Mouse (Mus musculus): ENCODE data around the gene 1110017D15Rik. TPM values are rescaled to one million over a fixed set of nuclear protein-coding genes. Genes with fewer than 3 reads are reported as not detected.

Gene 1110017D15Rik
- polyA plus RNA-seq, 1 experiment from 2014 or later, result 3.7 TPM

GRCm38 (mm10) chr4:41532420-41532819 is 15.3 kb upstream of the 1110017D15Rik start:
- ATAC-seq (ENCODE audit: insufficient number of reproducible peaks, insufficient read depth, low FRiP score, low TSS enrichment), result no peak
- H3K9me3 ChIP-seq, result no peaks in the 10 kb centered on the region
- 22% methylated on average over 6 of the region's 6 CpGs for WGBS

GRCm38 (mm10) chr4:41527996-41528395 is 10.9 kb upstream of the 1110017D15Rik start:
- H3K4me1 ChIP-seq, result peaks cover 7% of the 10 kb centered on the region; the same call in 1 of the 2 replicates
- no peak overlapping the region for H3K4me2 ChIP-seq (replicated peaks)
- H3K9ac ChIP-seq, result no peak overlapping the region
- peaks cover 6% of the 10 kb centered on the region; the same call in 1 of the 2 replicates for H3K27me3 ChIP-seq
- no peaks in the 10 kb centered on the region for H3K9me3 ChIP-seq
- no peak for ATAC-seq (ENCODE audit: insufficient number of reproducible peaks, insufficient read depth, low FRiP score, low TSS enrichment)
- no peak overlapping the region for H3K27ac ChIP-seq
- WGBS, result 50% methylated on average over 8 of the region's 8 CpGs
- H3K36me3 ChIP-seq, result no peaks in the 10 kb centered on the region
- H3K4me3 ChIP-seq, result no peak overlapping the region

More at GRCm38 (mm10) chr4:41532420-41532819, 15.3 kb upstream of the 1110017D15Rik start:
- Histone ChIP-seq H3K27ac (no peak overlapping the region), H3K4me3 (no peak overlapping the region), H3K36me3 (no peaks in the 10 kb centered on the region), H3K4me2 (replicated peaks) (no peak overlapping the region), H3K4me1 (peaks cover 7% of the 10 kb centered on the region; the same call in 1 of the 2 replicates), H3K9ac (no peak overlapping the region), H3K27me3 (no peaks in the 10 kb centered on the region)

GRCm38 (mm10) chr4:41527076-41527475 is 9.9 kb upstream of the 1110017D15Rik start:
- Histone ChIP-seq H3K9ac (no peak overlapping the region), H3K27ac (no peak overlapping the region), H3K36me3 (no peaks in the 10 kb centered on the region), H3K4me3 (no peak overlapping the region), H3K9me3 (no peaks in the 10 kb centered on the region), H3K27me3 (peaks cover 6% of the 10 kb centered on the region; the same call in 1 of the 2 replicates), H3K4me2 (replicated peaks) (no peak overlapping the region), H3K4me1 (peaks cover 7% of the 10 kb centered on the region; the same call in 1 of the 2 replicates)
- ATAC-seq (ENCODE audit: insufficient number of reproducible peaks, insufficient read depth, low FRiP score, low TSS enrichment), result no peak
- 28% methylated on average over 13 of the region's 13 CpGs for WGBS

DNA sequence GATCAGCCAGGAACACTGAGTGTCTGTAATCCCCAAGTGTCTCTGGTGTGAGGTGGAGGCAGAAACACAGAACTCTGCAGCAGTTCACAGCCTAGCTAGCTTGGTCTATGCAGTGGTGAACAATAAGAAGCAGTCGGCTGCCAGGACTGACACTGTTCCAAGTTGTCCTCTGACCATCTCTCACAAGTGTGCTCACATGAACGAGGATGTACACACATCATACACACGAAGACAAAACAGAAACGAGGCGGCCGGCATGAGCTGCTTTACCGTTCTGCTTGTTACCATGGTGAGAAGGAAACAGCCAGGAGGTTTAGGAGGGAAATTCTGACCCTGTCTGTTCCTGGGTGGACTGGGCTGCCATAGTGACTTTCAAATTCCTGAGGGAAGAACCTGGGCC is 9.4 kb upstream of the 1110017D15Rik start:
- no peaks in the 10 kb centered on the region for H3K36me3 ChIP-seq
- H3K27ac ChIP-seq, result no peak overlapping the region
- H3K4me1 ChIP-seq, result peaks cover 7% of the 10 kb centered on the region; the same call in 1 of the 2 replicates
- H3K9ac ChIP-seq, result no peak overlapping the region
- H3K4me3 ChIP-seq, result no peak overlapping the region
- no peak overlapping the region for H3K4me2 ChIP-seq (replicated peaks)
- no peaks in the 10 kb centered on the region for H3K9me3 ChIP-seq
- peaks cover 6% of the 10 kb centered on the region; the same call in 1 of the 2 replicates for H3K27me3 ChIP-seq
- ATAC-seq (ENCODE audit: insufficient number of reproducible peaks, insufficient read depth, low FRiP score, low TSS enrichment), result no peak
- WGBS, result 61% methylated on average over 7 of the region's 7 CpGs

- H3K36me3 ChIP-seq, result no peaks in the 10 kb centered on the region
- WGBS, result 73% methylated on average over 9 of the region's 9 CpGs
- peaks cover 12% of the 10 kb centered on the region; the same call in 1 of the 2 replicates for H3K27me3 ChIP-seq
Measured at GRCm38 (mm10) chr4:41524829-41525228, 7.7 kb upstream of the 1110017D15Rik start.

DNA sequence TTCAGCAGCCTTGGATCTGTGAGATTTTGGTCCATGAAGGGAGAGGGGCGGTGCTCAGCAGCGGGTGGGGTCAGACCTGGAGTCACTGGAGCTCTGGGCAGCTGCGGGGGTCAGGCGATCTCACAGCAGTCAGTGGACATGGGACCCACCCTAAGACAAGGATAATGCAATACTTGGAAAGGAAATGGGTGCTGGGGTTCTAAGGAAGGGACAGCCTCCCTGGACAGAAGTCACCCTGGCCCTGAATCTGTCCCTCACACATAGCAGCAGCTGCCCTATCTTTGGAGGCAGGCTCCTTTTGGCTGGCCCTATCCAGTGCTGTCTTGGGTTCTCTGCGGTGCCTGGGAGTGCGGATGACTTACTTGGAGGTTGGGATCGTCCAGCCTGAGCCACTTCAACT is 6.7 kb upstream of the 1110017D15Rik start:
- Histone ChIP-seq H3K9me3 (no peaks in the 10 kb centered on the region), H3K36me3 (no peaks in the 10 kb centered on the region), H3K4me2 (replicated peaks) (no peak overlapping the region), H3K9ac (no peak overlapping the region), H3K4me1 (peaks cover 7% of the 10 kb centered on the region; the same call in 1 of the 2 replicates), H3K27me3 (peaks cover 14% of the 10 kb centered on the region; the same call in 1 of the 2 replicates), H3K27ac (no peak overlapping the region), H3K4me3 (no peak overlapping the region)
- no peak for ATAC-seq (ENCODE audit: insufficient number of reproducible peaks, insufficient read depth, low FRiP score, low TSS enrichment)
- 79% methylated on average over 7 of the region's 7 CpGs for WGBS

More at GRCm38 (mm10) chr4:41524829-41525228, 7.7 kb upstream of the 1110017D15Rik start:
- Histone ChIP-seq H3K4me2 (replicated peaks) (no peak overlapping the region), H3K4me1 (peaks cover 7% of the 10 kb centered on the region; the same call in 1 of the 2 replicates), H3K9ac (no peak overlapping the region), H3K9me3 (no peaks in the 10 kb centered on the region), H3K4me3 (no peak overlapping the region), H3K27ac (no peak overlapping the region)
- ATAC-seq (ENCODE audit: insufficient number of reproducible peaks, insufficient read depth, low FRiP score, low TSS enrichment), result no peak

GRCm38 (mm10) chr4:41522788-41523187 is 5.7 kb upstream of the 1110017D15Rik start:
- Histone ChIP-seq H3K9ac (no peak overlapping the region), H3K4me1 (0 out of 2 replicates have a peak, but pooled peaks cover under 1% of the 10 kb centered on the region), H3K9me3 (no peaks in the 10 kb centered on the region), H3K4me2 (replicated peaks) (no peak overlapping the region), H3K27me3 (peaks cover 14% of the 10 kb centered on the region; the same call in 1 of the 2 replicates), H3K36me3 (no peaks in the 10 kb centered on the region), H3K4me3 (no peak overlapping the region), H3K27ac (no peak overlapping the region)
- WGBS, result 40% methylated on average over 5 of the region's 5 CpGs
- no peak for ATAC-seq (ENCODE audit: insufficient number of reproducible peaks, insufficient read depth, low FRiP score, low TSS enrichment)

DNA sequence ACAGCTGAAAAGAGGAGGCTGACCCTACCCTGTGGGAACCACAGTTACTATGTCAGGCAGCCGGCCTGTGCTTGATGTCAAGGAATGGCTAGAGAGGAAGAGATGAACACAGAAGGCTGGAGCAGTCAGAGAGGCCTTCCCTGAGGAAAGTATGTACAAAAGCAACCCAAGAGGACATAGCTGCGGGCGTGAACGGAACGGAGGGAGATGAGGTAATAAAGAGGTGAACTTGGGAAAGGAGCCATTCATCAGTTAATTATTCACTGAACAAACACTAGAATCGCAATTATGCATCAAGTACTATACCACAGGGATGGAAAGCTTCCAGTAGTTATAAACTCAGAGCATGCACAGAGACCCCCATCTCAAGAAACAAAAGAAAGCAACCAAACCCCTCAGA is 5.0 kb upstream of the 1110017D15Rik start:
- no peak overlapping the region for H3K4me2 ChIP-seq (replicated peaks)
- H3K4me3 ChIP-seq, result no peak overlapping the region
- ATAC-seq (ENCODE audit: insufficient number of reproducible peaks, insufficient read depth, low FRiP score, low TSS enrichment), result no peak
- no peaks in the 10 kb centered on the region for H3K4me1 ChIP-seq
- H3K27me3 ChIP-seq, result peaks cover 14% of the 10 kb centered on the region; the same call in 1 of the 2 replicates
- no peaks in the 10 kb centered on the region for H3K36me3 ChIP-seq
- no peak overlapping the region for H3K9ac ChIP-seq
- WGBS, result 83% methylated on average over 6 of the region's 6 CpGs
- H3K27ac ChIP-seq, result no peak overlapping the region
- no peaks in the 10 kb centered on the region for H3K9me3 ChIP-seq

- no peak overlapping the region for H3K4me3 ChIP-seq
- no peaks in the 10 kb centered on the region for H3K9me3 ChIP-seq
- no peak overlapping the region for H3K27ac ChIP-seq
- no peak overlapping the region for H3K4me2 ChIP-seq (replicated peaks)
- 41% methylated on average over 14 of the region's 14 CpGs for WGBS
- no peak for ATAC-seq (ENCODE audit: insufficient number of reproducible peaks, insufficient read depth, low FRiP score, low TSS enrichment)
- no peaks in the 10 kb centered on the region for H3K4me1 ChIP-seq
- H3K27me3 ChIP-seq, result 0 out of 2 replicates have a peak, but pooled peaks cover 7% of the 10 kb centered on the region
- no peaks in the 10 kb centered on the region for H3K36me3 ChIP-seq
- H3K9ac ChIP-seq, result no peak overlapping the region
Measured at GRCm38 (mm10) chr4:41520641-41521040, 3.5 kb upstream of the 1110017D15Rik start.

DNA sequence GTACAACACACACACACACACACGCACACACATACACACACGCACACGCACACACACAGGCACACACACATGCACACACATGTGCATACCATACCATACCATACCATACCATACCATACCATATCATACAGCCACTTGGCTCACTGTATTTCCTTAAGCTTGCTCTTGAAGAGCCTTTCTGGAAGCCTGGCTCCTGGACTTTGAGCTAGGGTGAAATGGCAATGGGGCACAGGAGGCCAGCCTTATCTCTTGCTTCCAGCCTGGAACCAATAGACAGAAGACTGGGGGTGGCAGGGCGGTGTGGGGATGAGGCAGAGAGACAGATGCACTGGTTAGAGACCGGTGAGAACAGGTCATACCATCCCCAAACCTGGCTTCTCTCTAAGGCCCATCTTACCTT is 2.1 kb upstream of the 1110017D15Rik start:
- no peak for ATAC-seq (ENCODE audit: insufficient number of reproducible peaks, insufficient read depth, low FRiP score, low TSS enrichment)
- Histone ChIP-seq H3K4me2 (replicated peaks) (no peak overlapping the region), H3K36me3 (no peaks in the 10 kb centered on the region), H3K9ac (no peak overlapping the region), H3K27ac (no peak overlapping the region), H3K9me3 (no peaks in the 10 kb centered on the region), H3K4me3 (no peak overlapping the region), H3K27me3 (0 out of 2 replicates have a peak, but pooled peaks cover 7% of the 10 kb centered on the region), H3K4me1 (no peaks in the 10 kb centered on the region)
- 90% methylated on average over 5 of the region's 5 CpGs for WGBS

DNA sequence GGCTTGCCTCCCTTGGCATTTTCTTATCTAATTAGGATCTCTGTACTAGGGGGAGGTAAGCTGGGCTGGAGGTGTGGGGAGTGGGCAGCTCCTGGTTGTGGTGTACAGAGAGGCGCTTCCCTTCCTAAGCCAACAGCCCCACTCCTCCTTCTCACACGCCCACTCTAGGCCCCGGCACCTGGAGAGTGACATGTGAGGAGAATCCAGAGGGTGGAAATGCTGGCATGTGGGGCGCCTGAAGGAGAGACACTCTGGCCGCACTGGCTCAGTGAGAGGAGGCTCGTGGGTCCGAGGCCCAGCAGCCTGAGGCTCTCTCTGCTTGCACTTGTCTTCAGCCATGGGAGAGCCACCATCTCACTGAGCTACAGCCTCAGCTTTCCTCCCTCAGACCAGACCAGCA is 1.2 kb upstream of the 1110017D15Rik start:
- Histone ChIP-seq H3K36me3 (no peaks in the 10 kb centered on the region), H3K4me2 (replicated peaks) (no peak overlapping the region), H3K4me1 (peaks cover 4% of the 10 kb centered on the region), H3K27me3 (0 out of 2 replicates have a peak, but pooled peaks cover 7% of the 10 kb centered on the region), H3K27ac (no peak overlapping the region), H3K9ac (no peak overlapping the region), H3K9me3 (no peaks in the 10 kb centered on the region), H3K4me3 (no peak overlapping the region)
- WGBS, result 70% methylated on average over 7 of the region's 7 CpGs
- no peak for ATAC-seq (ENCODE audit: insufficient number of reproducible peaks, insufficient read depth, low FRiP score, low TSS enrichment)

GRCm38 (mm10) chr4:41513714-41514113 is 3.4 kb downstream of the 1110017D15Rik start:
- ATAC-seq (ENCODE audit: insufficient number of reproducible peaks, insufficient read depth, low FRiP score, low TSS enrichment), result no peak
- H3K4me1 ChIP-seq, result peaks cover 7% of the 10 kb centered on the region
- no peaks in the 10 kb centered on the region for H3K36me3 ChIP-seq
- no peak overlapping the region for H3K9ac ChIP-seq
- no peak overlapping the region for H3K4me3 ChIP-seq
- 4% methylated on average over 8 of the region's 8 CpGs for whole genome bisulfite sequencing
- H3K9me3 ChIP-seq, result no peaks in the 10 kb centered on the region
- peak overlapping the region; percentile 77; the same call in 1 of the 2 replicates for H3K27ac ChIP-seq
- H3K27me3 ChIP-seq, result no peaks in the 10 kb centered on the region
- H3K4me2 ChIP-seq (replicated peaks), result peak overlapping the region; percentile 9; the same call in 1 of the 2 replicates

Data from embryonic facial prominence, embryonic 12.5 days (tissue).